Mouse (Mus musculus): Measurements from ENCODE around the gene Hoxa6. TPM values are rescaled to one million over a fixed set of nuclear protein-coding genes. Genes with fewer than 3 reads are reported as not detected.

The Hoxa6 gene
- polyA plus RNA-seq (2014; fragmentation: Illumina TruSeq; extraction: RNeasy Lipid Tissue Mini Kit (QIAGEN cat#74804); ENCODE audit: low read depth, low replicate concordance), result not detected

DNA sequence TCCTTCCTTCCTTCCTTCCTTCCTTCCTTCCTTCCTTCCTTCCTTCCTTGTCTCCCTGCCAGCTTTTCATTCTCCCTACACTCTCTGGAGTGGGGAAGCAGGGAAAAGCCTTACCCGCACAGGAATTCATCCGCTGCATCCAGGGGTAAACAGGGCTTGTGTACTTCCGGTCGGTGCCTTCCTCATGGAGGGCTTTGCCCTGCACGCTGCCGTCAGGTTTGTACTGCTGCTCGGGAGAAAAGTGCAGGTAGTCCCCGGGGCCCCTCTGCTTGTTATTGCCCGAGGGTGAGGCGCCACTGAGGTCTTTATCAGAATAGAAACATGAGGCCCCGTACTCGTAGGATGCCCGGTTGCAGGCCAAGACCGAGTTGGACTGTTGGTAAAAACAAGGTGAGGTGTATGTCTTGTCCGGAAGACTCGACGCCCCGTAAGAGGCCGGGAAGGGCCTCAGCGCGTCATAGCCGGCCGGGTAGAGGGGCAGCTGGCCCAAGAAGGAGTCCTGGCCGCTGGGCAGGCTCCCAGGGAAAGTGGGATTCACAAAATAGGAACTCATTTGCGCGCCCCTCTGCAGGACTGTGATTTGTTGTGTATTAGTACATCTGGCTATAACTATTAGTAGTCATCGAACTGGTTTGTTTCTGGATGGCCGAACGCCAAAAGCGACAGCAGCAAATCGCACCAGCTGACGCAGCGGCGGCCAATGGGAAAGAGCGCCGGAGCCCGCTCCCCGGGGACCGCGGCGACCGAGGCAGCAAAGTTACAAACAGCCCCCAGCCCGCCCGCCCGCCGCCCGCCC, at the start of gene Hoxa6:
Gene Hoxa6, minus strand, starts transcription at position 651 of the 796 bp plus-strand sequence.

GRCm38 (mm10) chr6:52245757-52246142, 37.2 kb upstream of the Hoxa6 start, which contains the start of gene Hoxa11:
TSS of gene Hoxa11 (minus strand) at chr6:52245810.

GRCm38 (mm10) chr6:52240389-52241000, 32.0 kb upstream of the Hoxa6 start, which contains the start of gene Hoxa10:
TSS of gene Hoxa10 (minus strand) at chr6:52240854.

GRCm38 (mm10) chr6:52230516-52231165, 22.1 kb upstream of the Hoxa6 start, which contains the start of gene Hoxa9:
TSS of gene Hoxa9 (minus strand) at chr6:52231089.

DNA sequence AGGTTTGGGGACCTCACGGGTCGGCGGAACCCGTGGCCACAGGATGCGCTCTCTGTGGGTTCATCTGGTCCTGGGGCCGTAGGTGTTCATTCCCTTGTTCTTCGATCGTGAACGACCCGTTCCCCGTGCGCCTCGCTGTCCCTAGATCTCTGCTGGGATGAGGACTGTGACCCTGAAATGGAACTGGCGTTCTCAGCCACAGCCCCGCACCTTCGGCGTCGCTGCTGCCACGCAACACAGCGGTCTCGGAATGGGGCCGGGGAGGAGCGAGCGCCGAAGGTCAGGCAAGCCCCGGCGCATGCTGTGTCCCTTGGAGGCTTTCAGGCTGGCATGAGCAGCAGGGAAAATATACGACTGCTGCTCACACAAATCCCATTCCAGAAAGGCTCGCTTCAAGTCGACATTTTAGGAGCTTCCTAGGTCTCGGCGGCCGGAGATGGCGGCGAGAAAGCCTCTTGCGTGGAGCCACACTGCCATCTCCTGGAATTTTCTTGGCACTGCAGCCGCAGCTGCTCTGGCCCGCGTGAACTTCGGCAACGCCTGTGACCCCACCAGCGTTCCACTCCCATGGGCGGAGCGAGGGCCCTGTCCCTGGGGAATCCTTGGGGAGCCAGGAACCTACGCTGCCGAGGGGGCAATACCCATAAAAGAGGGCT, 12.9 kb upstream of the Hoxa6 start, which contains the start of gene Hoxa7:
Gene Hoxa7, minus strand, starts transcription at position 518 of the 656 bp plus-strand sequence.

GRCm38 (mm10) chr6:52213119-52213986, 4.8 kb upstream of the Hoxa6 start, which contains the start of the genes Hoxa3 and Gm28308:
TSS of gene Hoxa3 (minus strand) at chr6:52213336.
TSS of gene Gm28308 (minus strand) at chr6:52213339.

GRCm38 (mm10) chr6:52204050-52204752, 4.3 kb downstream of the Hoxa6 start, which contains the start of gene Hoxa5:
TSS of gene Hoxa5 (minus strand) at chr6:52204587.

DNA sequence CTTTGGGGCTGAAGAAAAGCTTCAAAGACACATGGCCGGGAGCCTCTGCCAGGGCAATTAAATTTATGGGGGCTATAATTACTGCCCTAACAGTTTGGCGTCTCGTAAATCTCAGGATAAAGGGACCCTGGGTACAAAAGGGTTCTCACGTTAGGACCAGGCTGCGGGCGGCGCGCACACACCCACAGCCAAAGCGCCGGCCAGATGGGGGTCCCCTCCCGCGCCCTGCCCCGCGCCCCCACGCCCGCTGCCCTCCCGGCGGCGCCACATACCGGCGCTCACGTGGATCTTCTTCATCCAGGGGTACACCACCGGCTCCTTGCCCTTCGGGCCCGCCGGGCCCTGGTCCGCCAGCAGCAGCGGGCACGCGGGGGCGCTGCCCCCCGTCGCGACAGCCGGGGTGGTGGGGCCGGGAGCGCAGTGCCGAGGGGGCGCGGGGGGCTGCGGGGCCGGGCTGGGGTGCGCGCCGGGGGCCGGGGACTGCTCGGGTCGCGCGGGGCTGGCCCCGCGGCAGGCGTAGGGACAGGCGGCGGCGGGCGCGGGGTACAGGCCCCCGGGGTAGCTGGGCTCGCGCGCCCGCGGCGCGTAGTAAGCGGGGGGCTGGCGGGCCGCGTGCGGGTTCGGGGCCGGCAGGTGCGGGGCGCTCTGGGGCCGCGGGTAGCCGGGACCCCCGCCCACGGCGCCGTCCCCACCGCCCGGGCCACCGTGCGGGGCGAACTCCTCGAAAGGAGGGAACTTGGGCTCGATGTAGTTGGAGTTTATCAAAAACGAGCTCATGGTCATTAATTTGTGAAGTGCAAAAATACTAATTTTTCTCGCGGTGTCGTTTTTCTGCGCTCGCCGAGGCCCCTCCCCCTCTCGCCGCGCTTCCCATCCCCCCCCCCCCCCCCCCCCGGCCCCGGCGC, 17.4 kb downstream of the Hoxa6 start, which contains the start of gene Hoxa4:
Gene Hoxa4, minus strand, starts transcription at position 848 of the 905 bp plus-strand sequence.

GRCm38 (mm10) chr6:52177061-52177735, 31.3 kb downstream of the Hoxa6 start, which contains the start of gene 5730596B20Rik:
TSS of gene 5730596B20Rik (plus strand) at chr6:52177498.

DNA sequence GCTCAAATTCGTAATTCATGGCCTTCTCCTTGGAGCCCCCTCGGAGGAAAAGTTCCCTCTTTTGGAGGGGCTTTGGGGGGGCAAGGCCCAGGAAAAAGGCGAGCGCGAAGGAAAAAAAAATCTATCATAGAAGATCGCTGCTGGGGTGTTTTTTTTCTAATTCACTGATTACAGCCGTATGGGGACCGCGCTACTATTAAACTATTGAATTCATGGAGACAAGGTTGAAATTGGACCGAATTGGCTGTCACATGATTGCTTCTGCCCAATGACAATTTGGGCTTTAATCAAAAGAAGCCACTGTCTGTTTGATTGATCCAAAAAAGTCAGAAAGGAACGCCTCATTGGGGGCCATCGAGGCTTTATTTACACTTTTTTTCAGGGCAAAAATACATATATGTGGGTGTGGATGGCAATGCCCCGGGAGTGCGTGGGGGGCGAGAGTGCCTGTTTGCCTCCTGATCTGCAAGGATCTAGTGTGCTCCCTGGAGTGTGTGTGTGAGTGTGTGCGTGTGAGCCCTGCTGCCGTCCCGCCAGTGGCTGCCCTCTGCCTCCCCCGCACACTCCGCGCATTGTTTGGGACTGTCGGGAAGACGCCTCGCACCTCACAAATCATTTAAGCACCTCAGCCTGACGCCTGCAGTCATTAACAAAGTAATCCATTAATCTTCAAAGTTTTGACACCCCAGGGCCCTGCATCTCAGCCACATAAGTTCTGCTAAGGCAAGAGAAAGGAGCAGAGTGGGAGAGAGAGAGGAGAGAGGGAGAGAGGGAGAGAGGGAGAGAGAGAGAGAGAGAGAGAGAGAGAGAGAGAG, 43.7 kb downstream of the Hoxa6 start, which contains the start of gene Hoxa2:
Gene Hoxa2, minus strand, starts transcription at position 206 of the 815 bp plus-strand sequence.

DNA sequence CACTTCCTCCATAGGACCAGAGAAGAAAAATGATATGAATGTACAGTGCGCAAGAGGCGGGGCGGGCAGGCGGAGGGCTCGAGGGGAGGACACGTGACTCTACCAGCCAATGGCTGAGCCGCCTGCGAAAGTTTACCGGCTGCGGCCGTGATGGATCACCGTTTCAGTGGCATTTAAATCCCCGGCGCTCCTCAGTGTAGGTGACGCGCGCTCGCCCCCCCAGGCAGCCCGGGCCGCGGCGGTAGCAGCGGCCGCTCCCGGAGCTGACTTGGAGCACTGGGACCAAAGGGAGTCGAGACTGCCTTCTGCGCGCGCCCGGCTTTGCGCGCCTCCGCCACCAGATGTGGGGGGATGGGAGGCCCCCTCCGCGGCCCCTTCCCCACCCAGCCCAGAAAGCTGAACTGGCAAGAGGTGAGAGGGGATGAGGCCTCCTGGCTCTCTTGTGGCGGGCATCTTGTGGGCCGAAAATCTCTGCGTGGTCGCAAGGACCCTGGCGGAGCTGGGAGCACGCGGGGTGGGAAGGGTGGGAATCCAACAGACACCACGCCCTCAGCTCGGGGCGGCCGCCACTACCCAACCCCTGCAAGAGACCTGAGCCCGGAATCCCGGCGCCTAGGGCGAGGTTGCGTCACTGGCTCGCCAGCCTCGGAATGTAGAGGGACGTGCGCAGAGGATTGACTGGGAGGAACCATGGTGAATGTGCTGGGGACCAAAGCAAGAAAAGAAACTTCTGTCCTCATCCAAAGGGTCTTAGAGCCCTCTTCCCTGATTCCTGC, 50.1 kb downstream of the Hoxa6 start, which contains the start of gene Hoxa1:
Gene Hoxa1, minus strand, starts transcription at position 42 of the 776 bp plus-strand sequence.

Other genes starting within 250 kb of the Hoxa6 start
- 80.7 TPM for gene Skap2, start 196.2 kb downstream of the Hoxa6 start, polyA plus RNA-seq (2014; fragmentation: Illumina TruSeq; extraction: RNeasy Lipid Tissue Mini Kit (QIAGEN cat#74804); ENCODE audit: low read depth, low replicate concordance)
- gene Hoxa1, start 50.4 kb downstream of the Hoxa6 start, polyA plus RNA-seq (2014; fragmentation: Illumina TruSeq; extraction: RNeasy Lipid Tissue Mini Kit (QIAGEN cat#74804); ENCODE audit: low read depth, low replicate concordance), result 0.93 TPM
- gene Hoxa2, start 43.9 kb downstream of the Hoxa6 start, polyA plus RNA-seq (2014; fragmentation: Illumina TruSeq; extraction: RNeasy Lipid Tissue Mini Kit (QIAGEN cat#74804); ENCODE audit: low read depth, low replicate concordance), result 1.5 TPM
- gene 5730596B20Rik, start 31.2 kb downstream of the Hoxa6 start, polyA plus RNA-seq (2014; fragmentation: Illumina TruSeq; extraction: RNeasy Lipid Tissue Mini Kit (QIAGEN cat#74804); ENCODE audit: low read depth, low replicate concordance), result not detected
- gene Hoxa4, start 17.0 kb downstream of the Hoxa6 start, polyA plus RNA-seq (2014; fragmentation: Illumina TruSeq; extraction: RNeasy Lipid Tissue Mini Kit (QIAGEN cat#74804); ENCODE audit: low read depth, low replicate concordance), result 0.47 TPM
- gene Hoxa5, start 4.1 kb downstream of the Hoxa6 start, polyA plus RNA-seq (2014; fragmentation: Illumina TruSeq; extraction: RNeasy Lipid Tissue Mini Kit (QIAGEN cat#74804); ENCODE audit: low read depth, low replicate concordance), result 11.8 TPM
- 3.1 TPM for gene Hoxa3, start 4.6 kb upstream of the Hoxa6 start, polyA plus RNA-seq (2014; fragmentation: Illumina TruSeq; extraction: RNeasy Lipid Tissue Mini Kit (QIAGEN cat#74804); ENCODE audit: low read depth, low replicate concordance)
- gene Gm28308, start 4.6 kb upstream of the Hoxa6 start, polyA plus RNA-seq (2014; fragmentation: Illumina TruSeq; extraction: RNeasy Lipid Tissue Mini Kit (QIAGEN cat#74804); ENCODE audit: low read depth, low replicate concordance), result not detected
- gene Hoxa7, start 13.1 kb upstream of the Hoxa6 start, polyA plus RNA-seq (2014; fragmentation: Illumina TruSeq; extraction: RNeasy Lipid Tissue Mini Kit (QIAGEN cat#74804); ENCODE audit: low read depth, low replicate concordance), result 9.6 TPM
- 1.1 TPM for gene Hoxa9, start 22.4 kb upstream of the Hoxa6 start, polyA plus RNA-seq (2014; fragmentation: Illumina TruSeq; extraction: RNeasy Lipid Tissue Mini Kit (QIAGEN cat#74804); ENCODE audit: low read depth, low replicate concordance)
- 1.0 TPM for gene Hoxa10, start 32.1 kb upstream of the Hoxa6 start, polyA plus RNA-seq (2014; fragmentation: Illumina TruSeq; extraction: RNeasy Lipid Tissue Mini Kit (QIAGEN cat#74804); ENCODE audit: low read depth, low replicate concordance)
- gene Hoxa11, start 37.1 kb upstream of the Hoxa6 start, polyA plus RNA-seq (2014; fragmentation: Illumina TruSeq; extraction: RNeasy Lipid Tissue Mini Kit (QIAGEN cat#74804); ENCODE audit: low read depth, low replicate concordance), result not detected
- not detected for gene Hoxa13, start 52.2 kb upstream of the Hoxa6 start, polyA plus RNA-seq (2014; fragmentation: Illumina TruSeq; extraction: RNeasy Lipid Tissue Mini Kit (QIAGEN cat#74804); ENCODE audit: low read depth, low replicate concordance)
- gene Evx1, start 104.8 kb upstream of the Hoxa6 start, polyA plus RNA-seq (2014; fragmentation: Illumina TruSeq; extraction: RNeasy Lipid Tissue Mini Kit (QIAGEN cat#74804); ENCODE audit: low read depth, low replicate concordance), result not detected